Mouse (Mus musculus): ENCODE results near the gene Itgae.

DNA sequence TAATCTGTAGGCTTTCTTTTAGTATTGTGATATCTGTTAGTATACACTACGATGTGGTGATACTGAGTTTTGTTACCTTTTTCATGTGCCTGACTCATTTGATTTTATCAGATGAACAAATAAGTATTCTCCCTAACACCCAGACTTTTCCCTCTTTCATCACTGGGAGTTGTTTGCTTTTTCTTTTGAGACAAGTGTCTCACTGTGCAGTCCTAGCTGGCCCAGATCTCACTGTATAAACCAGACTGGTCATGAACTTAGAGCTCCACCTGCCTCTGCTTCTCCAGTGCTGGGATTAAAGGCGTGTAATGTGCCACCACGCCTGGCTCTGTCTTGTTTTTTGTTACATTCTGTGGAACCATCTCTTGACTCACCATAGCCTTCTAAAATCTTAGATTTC lies 30.8 kb upstream of the Itgae start:
- no peak for TF ChIP-seq CTCF (IDR thresholded peaks at IDR 0.05; ENCODE audit: borderline replicate concordance, insufficient read depth, low read depth, low read length)
- no peak for TF ChIP-seq POLR2A (IDR thresholded peaks at IDR 0.05; ENCODE audit: borderline replicate concordance, insufficient read depth, low read length)

All from cerebellum, adult 2 months (tissue).